Mouse (Mus musculus) kidney, postnatal 0 days (tissue): Measurements from ENCODE around the gene Map2k6. TPM values are rescaled to one million over a fixed set of nuclear protein-coding genes. Genes with fewer than 3 reads are reported as not detected.

ENCODE experiments used
- ATAC-seq: fragments of 200-750 bp; cut with Nextera tagmentation; replicated peaks from 2 replicates; pipeline ENCODE4 v1.8.0; 2017; ENCODE audit warnings: low read depth, moderate number of reproducible peaks, moderate TSS enrichment, moderate library complexity; ENCODE audit not compliant: low FRiP score
- DNase-seq: peaks from one replicate; pipeline ENCODE4 v3.0.0-alpha.2; 2016; ENCODE audit warnings: low spot score
- H3K27ac ChIP-seq: fragments of 300-500 bp; sonication (generic); 2 replicates; pipeline ENCODE4 v1.5.1; 2014; ENCODE audit warnings: mild to moderate bottlenecking
- H3K27me3 ChIP-seq: fragments of 300-500 bp; sonication (generic); 2 replicates; pipeline ENCODE4 v1.6.1; 2014; ENCODE audit warnings: low read length, mixed read lengths; ENCODE audit not compliant: insufficient read depth
- H3K36me3 ChIP-seq: fragments of 300-500 bp; sonication (generic); 2 replicates; pipeline ENCODE4 v1.6.1; 2014; ENCODE audit warnings: low read length, mixed read lengths; ENCODE audit not compliant: insufficient read depth
- H3K4me1 ChIP-seq: fragments of 300-500 bp; sonication (generic); replicated peaks from 2 replicates; pipeline ENCODE4 v1.6.1; 2014; ENCODE audit warnings: antibody characterized with exemption, low read length, mixed read lengths; ENCODE audit not compliant: insufficient read depth
- H3K4me2 ChIP-seq: fragments of 300-500 bp; sonication (generic); 2 replicates; pipeline ENCODE4 v1.6.1; 2014; ENCODE audit warnings: mild to moderate bottlenecking, low read length, moderate library complexity, mixed read lengths
- H3K4me3 ChIP-seq: fragments of 300-500 bp; sonication (generic); replicated peaks from 2 replicates; pipeline ENCODE4 v1.5.1; 2014; ENCODE audit warnings: low read depth, low read length
- H3K9ac ChIP-seq: fragments of 300-500 bp; sonication (generic); 2 replicates; pipeline ENCODE4 v1.6.1; 2014; ENCODE audit warnings: low read depth, low read length
- H3K9me3 ChIP-seq: fragments of 300-500 bp; sonication (generic); replicated peaks from 2 replicates; pipeline ENCODE4 v1.6.1; 2016; ENCODE audit warnings: low read length, inconsistent platforms, mixed read lengths
- CTCF ChIP-seq: IDR thresholded peaks from 2 replicates; pipeline ENCODE4 v1.5.1; 2016; ENCODE audit warnings: antibody characterized with exemption, low read depth, mild to moderate bottlenecking, moderate library complexity
- WGBS: fragments of 180-500 bp; shearing (Covaris S2); extraction: QIAGEN DNeasy Blood & Tissue Kit; methylation state at CpG from one replicate; pipeline ENCODE4 v1.1.7; 2014; 5-methylcytosine and 5-hydroxymethylcytosine counted together
- polyA plus RNA-seq: library from polyadenylated mRNA; unstranded; fragments of >200 nt; fragmentation: Nextera tagmentation; extraction: Ambion mirVana; gene quantifications from 2 replicates; pipeline ENCODE4 v1.2.1, GENCODE M21; 2015

The Map2k6 gene
- polyA plus RNA-seq, 1 experiment from 2014 or later = 12.7 TPM

DNA sequence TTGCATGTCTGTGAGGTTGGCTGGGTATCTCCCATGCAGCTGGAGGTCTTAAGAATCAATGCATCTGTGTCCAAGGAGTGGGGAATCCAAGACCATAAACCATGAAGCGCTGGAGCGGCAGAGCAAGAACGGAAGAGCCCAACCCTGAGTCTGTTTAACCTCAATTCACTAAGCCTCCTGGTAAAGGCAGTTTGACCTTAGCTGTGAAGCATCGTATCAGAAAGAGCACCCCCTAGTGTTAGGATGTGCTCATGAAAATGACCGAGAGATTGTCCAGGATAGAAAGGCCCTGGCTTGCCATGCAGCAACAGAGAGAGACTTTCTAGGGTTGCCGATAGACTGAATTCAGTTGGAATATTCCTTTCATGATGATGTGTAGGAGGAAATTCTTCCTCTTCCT lies 84.2 kb downstream of the Map2k6 start:
- Histone ChIP-seq H3K9ac (no peak overlapping the region), H3K4me1 (no peaks in the 10 kb centered on the region; the same call in 1 of the 2 replicates), H3K27ac (no peak overlapping the region), H3K4me3 (no peak overlapping the region), H3K36me3 (no peaks in the 10 kb centered on the region), H3K4me2 (no peak overlapping the region), H3K27me3 (no peaks in the 10 kb centered on the region), H3K9me3 (no peaks in the 10 kb centered on the region; the same call in 1 of the 2 replicates)
- no peak; the same call in 1 of the 2 replicates for ATAC-seq
- peak; percentile 81 for DNase-seq
- peak; percentile 84 for TF ChIP-seq CTCF
- 23% methylated on average over 6 of the region's 6 CpGs for WGBS

DNA sequence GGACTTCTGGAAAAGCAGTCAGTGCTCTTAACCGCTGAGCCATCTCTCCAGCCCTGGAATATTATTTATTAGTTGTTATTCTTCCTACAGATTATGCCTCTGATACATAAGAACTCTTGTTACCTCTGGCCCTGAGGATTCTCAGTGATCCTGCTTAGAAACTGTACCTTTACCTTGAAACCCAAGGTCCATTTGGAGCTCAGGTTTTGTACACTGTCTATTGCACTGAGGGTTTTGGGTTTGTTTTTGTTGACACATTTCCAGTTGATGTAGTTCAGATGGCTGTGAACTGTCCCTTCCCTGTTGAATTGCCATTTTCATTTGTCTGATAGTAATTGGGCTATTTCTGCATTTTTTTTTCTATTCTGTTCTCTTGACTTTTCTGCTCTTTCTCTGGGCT lies 85.5 kb downstream of the Map2k6 start:
- no peaks in the 10 kb centered on the region for H3K27me3 ChIP-seq
- no peaks in the 10 kb centered on the region; the same call in 1 of the 2 replicates for H3K9me3 ChIP-seq
- TF ChIP-seq CTCF = no peak
- no peak overlapping the region for H3K4me3 ChIP-seq
- 97% methylated on average over 1 of the region's 1 CpGs for WGBS
- H3K36me3 ChIP-seq = no peaks in the 10 kb centered on the region
- no peak overlapping the region for H3K4me2 ChIP-seq
- no peak overlapping the region for H3K9ac ChIP-seq
- H3K27ac ChIP-seq = no peak overlapping the region
- ATAC-seq (no peak), DNase-seq (no peak)
- no peaks in the 10 kb centered on the region; the same call in 1 of the 2 replicates for H3K4me1 ChIP-seq

GRCm38 (mm10) chr11:110485081-110485480 lies 86.2 kb downstream of the Map2k6 start:
- DNase-seq (no peak), ATAC-seq (no peak)
- H3K4me2 ChIP-seq = no peak overlapping the region
- no peak overlapping the region for H3K9ac ChIP-seq
- no peaks in the 10 kb centered on the region for H3K27me3 ChIP-seq
- no peak overlapping the region for H3K27ac ChIP-seq
- no peak overlapping the region for H3K4me3 ChIP-seq
- no peaks in the 10 kb centered on the region; the same call in 1 of the 2 replicates for H3K4me1 ChIP-seq
- no peak for TF ChIP-seq CTCF
- no peaks in the 10 kb centered on the region for H3K36me3 ChIP-seq
- H3K9me3 ChIP-seq = no peaks in the 10 kb centered on the region; the same call in 1 of the 2 replicates
- WGBS = 69% methylated on average over 6 of the region's 6 CpGs

DNA sequence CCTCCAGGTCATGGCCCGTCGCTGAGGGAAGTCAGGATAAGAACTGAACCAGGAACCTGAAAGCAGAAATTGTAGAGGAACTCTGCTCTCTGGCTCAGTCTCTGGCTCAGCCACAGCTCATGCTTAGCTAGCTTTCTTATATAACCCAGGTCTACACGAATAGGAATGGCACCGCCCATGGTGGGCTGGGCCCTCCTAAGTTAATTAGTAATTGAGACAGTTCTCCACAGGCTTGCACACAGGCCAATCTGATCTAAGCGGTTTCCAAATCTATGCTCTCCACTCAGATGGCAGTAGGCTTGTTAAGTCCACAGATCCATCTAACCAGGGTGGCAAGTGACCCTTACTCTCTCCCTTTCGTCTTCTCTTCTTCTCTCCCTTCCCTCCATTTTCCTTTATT lies 88.9 kb downstream of the Map2k6 start:
- WGBS = 86% methylated on average over 6 of the region's 6 CpGs

GRCm38 (mm10) chr11:110488301-110488700 lies 89.4 kb downstream of the Map2k6 start:
- Histone ChIP-seq H3K9ac (no peak overlapping the region), H3K4me2 (no peak overlapping the region), H3K4me3 (no peak overlapping the region), H3K9me3 (no peaks in the 10 kb centered on the region; the same call in 1 of the 2 replicates), H3K4me1 (no peaks in the 10 kb centered on the region), H3K36me3 (peaks cover 10% of the 10 kb centered on the region), H3K27me3 (no peaks in the 10 kb centered on the region), H3K27ac (no peak overlapping the region)
- TF ChIP-seq CTCF = no peak
- 99% methylated on average over 7 of the region's 7 CpGs for WGBS
- no peak for ATAC-seq
- no peak for DNase-seq

More for the DNA sequence above, 88.9 kb downstream of the Map2k6 start:
- DNase-seq (no peak), ATAC-seq (no peak)
- Histone ChIP-seq H3K9me3 (no peaks in the 10 kb centered on the region; the same call in 1 of the 2 replicates), H3K4me2 (no peak overlapping the region), H3K9ac (no peak overlapping the region), H3K36me3 (peaks cover 9% of the 10 kb centered on the region), H3K4me3 (no peak overlapping the region), H3K27me3 (no peaks in the 10 kb centered on the region), H3K27ac (no peak overlapping the region), H3K4me1 (no peaks in the 10 kb centered on the region; the same call in 1 of the 2 replicates)
- no peak for TF ChIP-seq CTCF

- Histone ChIP-seq H3K4me1 (no peaks in the 10 kb centered on the region), H3K27ac (no peak overlapping the region), H3K4me3 (no peak overlapping the region), H3K27me3 (no peaks in the 10 kb centered on the region), H3K36me3 (peaks cover 16% of the 10 kb centered on the region), H3K9ac (no peak overlapping the region), H3K9me3 (no peaks in the 10 kb centered on the region), H3K4me2 (no peak overlapping the region)
- WGBS = 77% methylated on average over 4 of the region's 4 CpGs
- ATAC-seq (no peak), DNase-seq (no peak)
- no peak for TF ChIP-seq CTCF
Measured at GRCm38 (mm10) chr11:110495323-110496060, 96.6 kb downstream of the Map2k6 start.

DNA sequence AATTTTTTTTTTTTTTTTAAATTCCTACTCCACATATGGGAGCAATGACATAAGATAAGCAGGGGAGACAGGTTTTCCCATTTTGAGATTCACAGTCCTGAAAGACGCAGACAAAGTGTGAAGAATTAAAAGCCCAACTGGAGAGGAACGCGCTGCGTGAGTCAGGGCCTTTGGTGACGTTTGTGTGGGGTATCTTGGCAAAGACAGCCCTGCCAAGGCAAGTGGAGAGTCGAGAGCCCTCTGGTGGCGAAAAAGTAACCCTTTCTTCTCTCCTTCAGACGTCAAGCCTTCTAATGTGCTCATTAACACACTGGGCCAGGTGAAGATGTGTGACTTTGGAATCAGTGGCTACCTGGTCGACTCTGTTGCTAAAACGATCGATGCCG lies 97.1 kb downstream of the Map2k6 start:
- no peak overlapping the region for H3K9ac ChIP-seq
- DNase-seq (peak; percentile 77), ATAC-seq (no peak; the same call in 1 of the 2 replicates)
- H3K4me2 ChIP-seq = no peak overlapping the region
- no peak overlapping the region for H3K27ac ChIP-seq
- H3K9me3 ChIP-seq = no peaks in the 10 kb centered on the region
- no peaks in the 10 kb centered on the region for H3K4me1 ChIP-seq
- no peak overlapping the region for H3K4me3 ChIP-seq
- TF ChIP-seq CTCF = peak; percentile 73
- WGBS = 56% methylated on average over 12 of the region's 12 CpGs
- H3K27me3 ChIP-seq = no peaks in the 10 kb centered on the region
- H3K36me3 ChIP-seq = peaks cover 18% of the 10 kb centered on the region
